Comparison of ENCODE assay signal across 8 mouse cellular contexts in genomic region chr6:39515040-39515738, GRCm38 (mm10). TPM values are rescaled to one million over a fixed set of nuclear protein-coding genes. Genes with fewer than 3 reads are reported as not detected.
DNase-seq lines count a peak whose midpoint lies in the region; ATAC-seq and TF ChIP-seq lines count a peak whose summit lies in the region.

No protein-coding gene starts in this region.

- H3K79me2 ChIP-seq in myocyte (ENCODE audit: control insufficient read depth, insufficient read depth): no peaks in the 10 kb centered on the region

- peaks cover 2% of the 10 kb centered on the region for H3K9me3 ChIP-seq in kidney, embryonic 16.5 days (ENCODE audit: low read length)
- no peaks in the 10 kb centered on the region; the same call in 1 of the 2 replicates for H3K9me3 ChIP-seq in forebrain, embryonic 12.5 days
- H3K9me3 ChIP-seq in hindbrain, embryonic 15.5 days: no peaks in the 10 kb centered on the region

- peak overlapping the region; percentile 85 for H3K27ac ChIP-seq in kidney, embryonic 16.5 days (ENCODE audit: low read length)
- H3K27ac ChIP-seq in forebrain, embryonic 12.5 days: peak overlapping the region; percentile 21
- peak overlapping the region; percentile 82 for H3K27ac ChIP-seq in hindbrain, embryonic 15.5 days (replicated peaks)

- no peak for DNase-seq in kidney, adult 8-10 months
- peak; percentile 37 to 42 for DNase-seq in adrenal gland, adult 18-20 months (ENCODE audit: low spot score in 2 of 2)
- no peak for DNase-seq in natural killer cell, adult 2 months (ENCODE audit: low spot score in 2 of 2)
- no peak for DNase-seq in right cerebral cortex, postnatal 36 days (ENCODE audit: low spot score in 2 of 2)

- H3K9ac ChIP-seq in kidney, embryonic 16.5 days (replicated peaks; ENCODE audit: low read length): 0 out of 2 replicates have a peak overlapping the region, but pooled peaks have one; percentile 36
- no peak overlapping the region for H3K9ac ChIP-seq in forebrain, embryonic 12.5 days
- H3K9ac ChIP-seq in hindbrain, embryonic 15.5 days: no peak overlapping the region

- WGBS in kidney, embryonic 16.5 days: 18% methylated on average over 11 of the region's 11 CpGs
- WGBS in forebrain, embryonic 12.5 days: 62% methylated on average over 11 of the region's 11 CpGs
- 47% methylated on average over 11 of the region's 11 CpGs for WGBS in hindbrain, embryonic 15.5 days

- no peaks in the 10 kb centered on the region for H3K27me3 ChIP-seq in kidney, embryonic 16.5 days (ENCODE audit: insufficient read depth, low read length)
- H3K27me3 ChIP-seq in forebrain, embryonic 12.5 days: no peaks in the 10 kb centered on the region
- H3K27me3 ChIP-seq in hindbrain, embryonic 15.5 days: no peaks in the 10 kb centered on the region
- no peaks in the 10 kb centered on the region for H3K27me3 ChIP-seq in myocyte (ENCODE audit: control insufficient read depth, insufficient read depth, insufficient read length)

- H3K4me1 ChIP-seq in kidney, embryonic 16.5 days (ENCODE audit: insufficient read depth, low read length): peaks cover 22% of the 10 kb centered on the region
- peaks cover 5% of the 10 kb centered on the region for H3K4me1 ChIP-seq in forebrain, embryonic 12.5 days
- H3K4me1 ChIP-seq in hindbrain, embryonic 15.5 days (replicated peaks): peaks cover 20% of the 10 kb centered on the region

- H3K4me3 ChIP-seq in kidney, embryonic 16.5 days (ENCODE audit: low read length): no peak overlapping the region
- no peak overlapping the region for H3K4me3 ChIP-seq in forebrain, embryonic 12.5 days (replicated peaks)
- no peak overlapping the region for H3K4me3 ChIP-seq in hindbrain, embryonic 15.5 days
- H3K4me3 ChIP-seq in myocyte: peak overlapping the region; percentile 8

- ATAC-seq in kidney, embryonic 16.5 days (ENCODE audit: low FRiP score, low TSS enrichment): peak; percentile 65; the same call in 1 of the 2 replicates
- ATAC-seq in forebrain, embryonic 12.5 days (ENCODE audit: low FRiP score): no peak
- ATAC-seq in hindbrain, embryonic 15.5 days (ENCODE audit: low FRiP score, low read depth): peak; percentile 73; the same call in 1 of the 2 replicates

- peak; percentile 14 for TF ChIP-seq POLR2A in myocyte (IDR thresholded peaks at IDR 0.05; ENCODE audit: insufficient read length, low read depth)

- H3K4me2 ChIP-seq in kidney, embryonic 16.5 days (replicated peaks; ENCODE audit: low read depth, low read length): 0 out of 2 replicates have a peak overlapping the region, but pooled peaks have one; percentile 14
- no peak overlapping the region for H3K4me2 ChIP-seq in forebrain, embryonic 12.5 days
- peak overlapping the region; percentile 20; the same call in 1 of the 2 replicates for H3K4me2 ChIP-seq in hindbrain, embryonic 15.5 days
- peak overlapping the region; percentile 87 for H3K4me2 ChIP-seq in myocyte (ENCODE audit: low read depth)

- H3K36me3 ChIP-seq in kidney, embryonic 16.5 days (ENCODE audit: insufficient read depth, low read length): peaks cover 18% of the 10 kb centered on the region
- H3K36me3 ChIP-seq in forebrain, embryonic 12.5 days (replicated peaks): peaks cover 22% of the 10 kb centered on the region
- peaks cover 13% of the 10 kb centered on the region for H3K36me3 ChIP-seq in hindbrain, embryonic 15.5 days
- peaks cover 5% of the 10 kb centered on the region for H3K36me3 ChIP-seq in myocyte (ENCODE audit: control insufficient read depth, insufficient read depth)

- no peak overlapping the region for H3ac ChIP-seq in myocyte (ENCODE audit: control insufficient read depth, insufficient read length)

TF ChIP-seq in myocyte, 11 proteins besides CTCF, POLR2A, EP300 and RAD21:
- no peak for TF ChIP-seq MYOD1 (IDR thresholded peaks at IDR 0.05; ENCODE audit: control insufficient read depth in 1 of 3, insufficient read length in 2 of 3, low read depth in 2 of 3)
- no peak for TF ChIP-seq MAX (IDR thresholded peaks at IDR 0.05; ENCODE audit: low read depth)
- TF ChIP-seq REST (IDR thresholded peaks at IDR 0.05; ENCODE audit: insufficient read depth, insufficient read length): no peak
- no peak for TF ChIP-seq E2F4 (IDR thresholded peaks at IDR 0.05; ENCODE audit: insufficient read depth)
- no peak for TF ChIP-seq POLR2AphosphoS2 (IDR thresholded peaks at IDR 0.05; ENCODE audit: insufficient read length, low read depth)
- TF ChIP-seq TCF3 (IDR thresholded peaks at IDR 0.05; ENCODE audit: insufficient read length, low read depth): no peak
- TF ChIP-seq SRF (IDR thresholded peaks at IDR 0.05; ENCODE audit: control insufficient read depth, insufficient read length, low read depth): no peak
- TF ChIP-seq CEBPB (IDR thresholded peaks at IDR 0.05; ENCODE audit: insufficient read depth, poor library complexity, severe bottlenecking): no peak

RNA-seq across cellular contexts. Expression of gene Dennd2a, which starts 42.5 kb away (rescaled TPM):
- 20.6 and 20.9 TPM in 2 replicates for polyA plus RNA-seq in kidney, embryonic 16.5 days (2015; fragmentation: Nextera tagmentation; extraction: Ambion mirVana)
- 10 to 100 TPM in 1 of 2 experiments, 1 to 10 TPM in 1; 6.2 to 10.8 TPM for total RNA-seq in adrenal gland, adult 18-20 months (2021)
- polyA plus RNA-seq in forebrain, embryonic 12.5 days (2016; fragmentation: Nextera tagmentation; extraction: Ambion mirVana): 37.6 and 39.3 TPM in 2 replicates
- 18.7 and 25.1 TPM in 2 replicates for polyA plus RNA-seq in hindbrain, embryonic 15.5 days (2015; fragmentation: Nextera tagmentation; extraction: Ambion mirVana)
- 8.4 TPM for polyA plus RNA-seq in myocyte (2012; fragmentation: generic; extraction: Trizol)

RNA-seq across cellular contexts. Expression of gene Adck2, which starts 58.5 kb away (rescaled TPM):
- 31.7 and 32.8 TPM in 2 replicates for polyA plus RNA-seq in kidney, embryonic 16.5 days (2015; fragmentation: Nextera tagmentation; extraction: Ambion mirVana)
- total RNA-seq in adrenal gland, adult 18-20 months (2021): 10 to 100 TPM; 24.1 to 24.2 TPM
- 36.6 and 37.0 TPM in 2 replicates for polyA plus RNA-seq in forebrain, embryonic 12.5 days (2016; fragmentation: Nextera tagmentation; extraction: Ambion mirVana)
- 41.3 and 47.1 TPM in 2 replicates for polyA plus RNA-seq in hindbrain, embryonic 15.5 days (2015; fragmentation: Nextera tagmentation; extraction: Ambion mirVana)
- 11.0 TPM for polyA plus RNA-seq in myocyte (2012; fragmentation: generic; extraction: Trizol)

Comparison
In these comparisons a context has a peak if more than half of its experiments do, and no peak if none do; other contexts are left out.
1. H3K27ac ChIP-seq: peak in every context shown above with its lines; median percentile 85 in kidney, embryonic 16.5 days; 82 in hindbrain, embryonic 15.5 days; 21 in forebrain, embryonic 12.5 days.
2. DNase-seq: peak in adrenal gland, adult 18-20 months (2 of 2); none in kidney, adult 8-10 months (0 of 2), natural killer cell, adult 2 months (0 of 2) and right cerebral cortex, postnatal 36 days (0 of 2).